Mouse (Mus musculus) bone marrow macrophage, adult 2 months (primary cell): ENCODE results near the gene Cgrrf1. TPM values are rescaled to one million over a fixed set of nuclear protein-coding genes. Genes with fewer than 3 reads are reported as not detected.
A peak's percentile ranks its signal among the peaks of the same experiment; 100 is the strongest.

Experiments used
- H3K27ac ChIP-seq: 2 replicates; pipeline ENCODE4 v1.5.1; 2012; ENCODE audit warnings: low read depth, low read length; ENCODE audit not compliant: insufficient read depth
- H3K4me1 ChIP-seq: 2 replicates; pipeline ENCODE4 v1.6.1; 2012; ENCODE audit warnings: low read length; ENCODE audit not compliant: control insufficient read depth, insufficient read depth
- H3K4me3 ChIP-seq: 2 replicates; pipeline ENCODE4 v1.5.1; 2012; ENCODE audit warnings: mild to moderate bottlenecking, low read length, moderate library complexity; ENCODE audit not compliant: insufficient read depth
- CTCF ChIP-seq: IDR thresholded peaks from 2 replicates; pipeline ENCODE4 v1.5.1; 2012; ENCODE audit warnings: low read depth, mild to moderate bottlenecking, low read length, moderate library complexity
- POLR2A ChIP-seq: IDR thresholded peaks from 2 replicates; pipeline ENCODE4 v1.6.1; 2012; ENCODE audit warnings: mild to moderate bottlenecking, low read depth, low read length, borderline replicate concordance
- polyA plus RNA-seq: library from polyadenylated mRNA; stranded (reverse); fragments of >200 nt; gene quantifications from 2 replicates; pipeline ENCODE4 v1.2.4, GENCODE M21; 2012; ENCODE audit not compliant: missing spikeins, insufficient read depth, insufficient read length

The Cgrrf1 gene
- polyA plus RNA-seq, 1 experiment: 37.2 TPM

- no peak; the same call in 1 of the 2 replicates for TF ChIP-seq POLR2A
- peak; percentile 2; the same call in 1 of the 2 replicates for TF ChIP-seq CTCF
- peak within 1 kb of the TSS; percentile 80 for H3K4me3 ChIP-seq
- peaks cover 10% of the 10 kb centered on the region for H3K4me1 ChIP-seq
- peak within 1 kb of the TSS; percentile 92 for H3K27ac ChIP-seq
Measured at GRCm38 (mm10) chr14:46821873-46822716, 9.8 kb upstream of the Cgrrf1 start, which contains the start of gene Gmfb. Gmfb (minus strand) TSS chr14:46822242.

DNA sequence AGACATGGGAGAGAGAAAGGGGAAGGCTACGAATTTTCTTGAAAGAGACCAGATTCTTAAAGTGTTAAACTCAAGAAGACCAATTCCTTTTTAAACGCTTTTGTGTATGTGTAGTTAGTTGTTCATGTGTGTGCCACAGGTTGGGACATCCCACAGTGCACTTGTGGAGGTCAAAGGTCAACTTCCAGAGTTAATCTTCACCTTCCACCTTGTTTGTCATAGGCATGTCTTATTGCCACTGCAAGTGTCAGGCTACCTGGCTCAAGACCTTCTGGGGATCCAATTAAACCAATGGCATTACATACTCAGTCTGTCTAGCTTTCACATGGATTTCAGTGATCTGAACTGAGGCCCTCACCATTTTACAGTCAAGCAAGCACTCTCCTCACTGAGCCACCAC lies 7.9 kb upstream of the Cgrrf1 start:
- Histone ChIP-seq H3K4me1 (peaks cover 10% of the 10 kb centered on the region), H3K4me3 (no peak overlapping the region)

DNA sequence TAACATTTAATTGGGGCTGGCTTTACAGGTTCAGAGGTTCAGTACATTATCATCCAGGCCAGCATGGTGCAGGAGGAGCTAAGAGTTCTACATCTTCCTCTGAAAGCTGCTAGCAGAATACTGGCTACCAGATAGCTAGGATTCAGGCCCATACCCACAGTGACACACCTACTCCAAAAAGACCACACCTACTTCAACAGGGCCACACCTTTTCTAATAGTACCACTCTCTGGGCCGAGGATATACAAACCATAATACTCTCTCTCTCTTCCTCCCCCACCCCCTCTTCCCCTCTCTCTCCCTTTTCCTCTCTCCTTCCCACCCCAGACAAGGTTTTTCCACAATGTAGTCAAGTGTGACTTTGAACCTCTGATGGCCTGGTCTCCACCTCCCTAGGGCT lies 4.5 kb upstream of the Cgrrf1 start:
- Histone ChIP-seq H3K4me1 (peaks cover 3% of the 10 kb centered on the region), H3K4me3 (no peak overlapping the region), H3K27ac (no peak overlapping the region)
- TF ChIP-seq POLR2A (no peak), CTCF (no peak)

More for the DNA sequence above, 7.9 kb upstream of the Cgrrf1 start:
- no peak for TF ChIP-seq CTCF
- H3K27ac ChIP-seq: no peak overlapping the region

GRCm38 (mm10) chr14:46831295-46831694 lies 630 bp upstream of the Cgrrf1 start:
- peaks cover 12% of the 10 kb centered on the region for H3K4me1 ChIP-seq
- peak overlapping the region; percentile 90 for H3K4me3 ChIP-seq
- TF ChIP-seq CTCF: no peak
- TF ChIP-seq POLR2A: no peak
- H3K27ac ChIP-seq: peak overlapping the region; percentile 65

- TF ChIP-seq POLR2A (no peak), CTCF (no peak)
- Histone ChIP-seq H3K27ac (peak overlapping the region; percentile 42), H3K4me3 (peak overlapping the region; percentile 90), H3K4me1 (peaks cover 12% of the 10 kb centered on the region)
Measured at GRCm38 (mm10) chr14:46832354-46833272, 688 bp downstream of the Cgrrf1 start.

- Histone ChIP-seq H3K4me1 (peaks cover 13% of the 10 kb centered on the region), H3K4me3 (no peak overlapping the region), H3K27ac (no peak overlapping the region)
- no peak for TF ChIP-seq CTCF
- no peak for TF ChIP-seq POLR2A
Measured at GRCm38 (mm10) chr14:46839326-46839725, 7.4 kb downstream of the Cgrrf1 start.

GRCm38 (mm10) chr14:46845706-46846105 lies 13.8 kb downstream of the Cgrrf1 start:
- no peak overlapping the region for H3K27ac ChIP-seq
- H3K4me1 ChIP-seq: peaks cover 18% of the 10 kb centered on the region
- TF ChIP-seq CTCF (no peak), POLR2A (no peak)
- no peak overlapping the region for H3K4me3 ChIP-seq

DNA sequence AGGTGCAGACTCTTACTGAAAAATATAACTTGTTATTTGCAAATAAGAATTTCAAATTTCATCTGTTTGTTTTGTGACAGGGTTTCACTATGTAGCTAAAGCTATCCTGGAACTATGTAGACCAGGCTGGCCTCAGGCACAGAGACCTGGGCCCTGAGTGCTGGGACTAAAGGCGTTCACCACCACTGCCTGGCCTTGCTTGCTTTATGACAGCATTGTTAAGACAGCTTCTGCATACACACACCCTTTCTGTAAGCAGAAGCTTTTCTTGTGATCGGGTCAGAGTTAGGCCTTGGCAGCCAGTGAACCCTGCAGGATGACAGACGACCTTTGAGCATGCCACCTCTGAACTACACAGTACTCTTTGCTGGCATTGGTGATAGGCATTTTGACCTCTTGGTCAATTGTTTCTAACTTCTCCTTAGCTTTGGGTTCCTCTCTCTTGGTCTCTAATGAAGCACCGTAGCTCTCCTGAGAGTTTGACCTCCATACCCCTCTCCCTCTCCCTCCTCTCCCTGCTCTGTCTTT lies 16.2 kb downstream of the Cgrrf1 start:
- Histone ChIP-seq H3K27ac (no peak overlapping the region), H3K4me3 (no peak overlapping the region), H3K4me1 (peaks cover 15% of the 10 kb centered on the region)
- no peak for TF ChIP-seq POLR2A
- no peak for TF ChIP-seq CTCF

DNA sequence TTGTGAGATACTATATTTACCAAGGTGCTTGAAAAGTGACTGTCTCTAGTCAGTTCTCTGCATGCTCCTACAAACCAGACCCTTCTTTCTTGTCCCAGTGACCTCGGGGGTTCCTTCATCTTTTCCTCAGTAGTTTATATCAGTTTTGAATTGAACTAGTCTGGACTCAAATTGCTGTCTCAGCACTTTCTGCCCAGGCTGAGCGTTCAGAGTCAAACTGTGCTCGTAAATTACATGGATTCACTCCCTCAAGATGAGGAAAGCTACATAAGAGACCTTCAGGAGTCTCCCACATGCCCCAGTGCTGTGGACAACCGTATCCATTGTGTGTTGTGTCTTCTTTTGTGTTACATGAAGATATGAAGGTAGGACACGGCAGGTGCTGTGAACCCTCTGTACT lies 16.8 kb downstream of the Cgrrf1 start:
- Histone ChIP-seq H3K4me1 (peaks cover 10% of the 10 kb centered on the region), H3K27ac (no peak overlapping the region), H3K4me3 (no peak overlapping the region)
- TF ChIP-seq POLR2A: no peak
- no peak for TF ChIP-seq CTCF

GRCm38 (mm10) chr14:46849769-46850168 lies 17.8 kb downstream of the Cgrrf1 start:
- peaks cover under 1% of the 10 kb centered on the region for H3K4me1 ChIP-seq
- TF ChIP-seq CTCF: no peak
- TF ChIP-seq POLR2A: no peak
- H3K27ac ChIP-seq: no peak overlapping the region
- no peak overlapping the region for H3K4me3 ChIP-seq

DNA sequence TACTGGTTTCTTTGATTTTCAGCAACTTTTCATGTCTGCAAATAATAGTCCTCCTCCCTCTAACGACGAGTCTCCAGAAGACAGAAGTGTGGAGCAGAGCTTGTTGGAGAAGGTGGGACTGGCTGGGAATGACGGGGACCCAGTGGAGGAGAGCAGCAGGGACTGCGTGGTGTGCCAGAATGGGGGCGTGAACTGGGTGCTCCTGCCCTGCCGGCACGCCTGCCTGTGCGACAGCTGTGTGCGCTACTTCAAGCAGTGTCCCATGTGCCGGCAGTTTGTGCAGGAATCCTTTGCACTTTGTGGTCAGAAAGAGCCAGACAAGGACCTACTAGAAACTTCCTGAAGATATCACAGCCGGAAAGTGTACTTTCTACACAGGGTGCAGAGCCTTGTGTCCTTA lies 21.8 kb downstream of the Cgrrf1 start:
- TF ChIP-seq CTCF: no peak
- no peak for TF ChIP-seq POLR2A
- no peaks in the 10 kb centered on the region for H3K4me1 ChIP-seq
- H3K27ac ChIP-seq: no peak overlapping the region
- H3K4me3 ChIP-seq: no peak overlapping the region
